Comparison of ENCODE assay signal across 7 mouse cellular contexts in the genomic region with DNA sequence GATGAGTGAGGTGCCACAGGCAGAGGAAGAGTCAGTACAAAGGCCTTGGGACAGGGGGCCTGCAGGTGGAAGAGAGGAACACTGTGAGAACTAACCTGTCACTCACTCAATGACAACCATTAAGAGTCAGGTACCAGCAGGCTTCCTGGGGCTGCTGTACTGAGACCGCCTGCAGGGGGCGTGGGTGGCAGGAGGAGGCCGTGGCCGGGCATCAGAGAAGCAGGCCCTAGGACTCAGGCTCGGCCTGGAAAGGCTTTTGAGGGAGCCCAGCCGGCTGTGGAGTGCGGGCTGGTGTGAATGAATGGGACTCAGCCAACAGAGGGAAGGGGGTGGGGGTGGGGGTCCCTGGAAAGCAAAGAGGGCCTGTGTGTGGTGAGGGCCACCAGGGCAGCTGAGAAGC.
DNase-seq lines count a peak whose midpoint lies in the region; ATAC-seq lines count a peak whose summit lies in the region.

No protein-coding gene starts in this region.

- no peaks in the 10 kb centered on the region for H3K9me3 ChIP-seq in kidney, embryonic 16.5 days (ENCODE audit: low read length)
- H3K9me3 ChIP-seq in forebrain, embryonic 12.5 days: no peaks in the 10 kb centered on the region
- H3K9me3 ChIP-seq in liver, embryonic 15.5 days (replicated peaks): no peaks in the 10 kb centered on the region
- H3K9me3 ChIP-seq in neural tube, embryonic 13.5 days: no peaks in the 10 kb centered on the region

- ATAC-seq in kidney, embryonic 16.5 days (ENCODE audit: low FRiP score, low TSS enrichment): no peak
- ATAC-seq in forebrain, embryonic 12.5 days (ENCODE audit: low FRiP score): peak; percentile 35
- no peak for ATAC-seq in liver, embryonic 15.5 days (ENCODE audit: insufficient read depth)
- ATAC-seq in neural tube, embryonic 13.5 days (ENCODE audit: low read depth): 0 out of 2 replicates have a peak, but pooled peaks have one; percentile 8

- DNase-seq in kidney, postnatal 10 days: peak; percentile 64
- peak; percentile 87 for DNase-seq in ZHBTc4 (ENCODE audit: low read depth, low spot score)
- DNase-seq in urinary bladder, postnatal 14 days (ENCODE audit: low spot score): no peak

- H3K27me3 ChIP-seq in kidney, embryonic 16.5 days (ENCODE audit: insufficient read depth, low read length): no peaks in the 10 kb centered on the region
- H3K27me3 ChIP-seq in forebrain, embryonic 12.5 days: peaks cover 18% of the 10 kb centered on the region; the same call in 1 of the 2 replicates
- peaks cover 39% of the 10 kb centered on the region for H3K27me3 ChIP-seq in liver, embryonic 15.5 days
- H3K27me3 ChIP-seq in neural tube, embryonic 13.5 days: no peaks in the 10 kb centered on the region

- 17% methylated on average over 7 of the region's 7 CpGs for WGBS in kidney, embryonic 16.5 days
- 4% methylated on average over 7 of the region's 7 CpGs for WGBS in forebrain, embryonic 12.5 days
- WGBS in liver, embryonic 15.5 days (ENCODE audit: insufficient replicate concordance): 13% methylated on average over 7 of the region's 7 CpGs
- 8% methylated on average over 7 of the region's 7 CpGs for WGBS in neural tube, embryonic 13.5 days

- H3K4me2 ChIP-seq in kidney, embryonic 16.5 days (replicated peaks; ENCODE audit: low read depth, low read length): no peak overlapping the region
- no peak overlapping the region for H3K4me2 ChIP-seq in forebrain, embryonic 12.5 days
- H3K4me2 ChIP-seq in liver, embryonic 15.5 days: no peak overlapping the region
- H3K4me2 ChIP-seq in neural tube, embryonic 13.5 days: no peak overlapping the region

- no peak overlapping the region for H3K27ac ChIP-seq in kidney, embryonic 16.5 days (ENCODE audit: low read length)
- peak overlapping the region; percentile 59; the same call in 1 of the 2 replicates for H3K27ac ChIP-seq in forebrain, embryonic 12.5 days
- H3K27ac ChIP-seq in liver, embryonic 15.5 days (replicated peaks): no peak overlapping the region
- H3K27ac ChIP-seq in neural tube, embryonic 13.5 days (replicated peaks): peak overlapping the region; percentile 78

- H3K4me3 ChIP-seq in kidney, embryonic 16.5 days (ENCODE audit: low read length): no peak overlapping the region
- H3K4me3 ChIP-seq in forebrain, embryonic 12.5 days (replicated peaks): no peak overlapping the region
- no peak overlapping the region for H3K4me3 ChIP-seq in liver, embryonic 15.5 days (replicated peaks)
- no peak overlapping the region for H3K4me3 ChIP-seq in neural tube, embryonic 13.5 days

- no peaks in the 10 kb centered on the region for H3K36me3 ChIP-seq in kidney, embryonic 16.5 days (ENCODE audit: insufficient read depth, low read length)
- no peaks in the 10 kb centered on the region for H3K36me3 ChIP-seq in forebrain, embryonic 12.5 days (replicated peaks)
- no peaks in the 10 kb centered on the region for H3K36me3 ChIP-seq in liver, embryonic 15.5 days (replicated peaks)
- H3K36me3 ChIP-seq in neural tube, embryonic 13.5 days: no peaks in the 10 kb centered on the region

- peaks cover 30% of the 10 kb centered on the region for H3K4me1 ChIP-seq in kidney, embryonic 16.5 days (ENCODE audit: insufficient read depth, low read length)
- peaks cover 72% of the 10 kb centered on the region for H3K4me1 ChIP-seq in forebrain, embryonic 12.5 days
- peaks cover 64% of the 10 kb centered on the region for H3K4me1 ChIP-seq in liver, embryonic 15.5 days (replicated peaks)
- H3K4me1 ChIP-seq in neural tube, embryonic 13.5 days (replicated peaks): peaks cover 85% of the 10 kb centered on the region

- no peak overlapping the region for H3K9ac ChIP-seq in kidney, embryonic 16.5 days (replicated peaks; ENCODE audit: low read length)
- H3K9ac ChIP-seq in forebrain, embryonic 12.5 days: no peak overlapping the region
- peak overlapping the region; percentile 4; the same call in 1 of the 2 replicates for H3K9ac ChIP-seq in liver, embryonic 15.5 days
- H3K9ac ChIP-seq in neural tube, embryonic 13.5 days: 0 out of 2 replicates have a peak overlapping the region, but pooled peaks have one; percentile 34

Comparison
In these comparisons a context has a peak if more than half of its experiments do, and no peak if none do; other contexts are left out.
1. ATAC-seq: peak in forebrain, embryonic 12.5 days (single experiment) and neural tube, embryonic 13.5 days (single experiment); none in kidney, embryonic 16.5 days (single experiment) and liver, embryonic 15.5 days (single experiment).
2. H3K27ac ChIP-seq: peak in forebrain, embryonic 12.5 days (single experiment) and neural tube, embryonic 13.5 days (single experiment); none in kidney, embryonic 16.5 days (single experiment) and liver, embryonic 15.5 days (single experiment).
3. H3K9ac ChIP-seq: peak in liver, embryonic 15.5 days (single experiment) and neural tube, embryonic 13.5 days (single experiment); none in kidney, embryonic 16.5 days (single experiment) and forebrain, embryonic 12.5 days (single experiment).